Mouse (Mus musculus) kidney, adult 8-10 months (tissue): ENCODE results near the gene Fndc3b.

Experiments
- DNase-seq, 2 experiments: peaks; one replicate each; pipeline ENCODE4 v3.0.0; 2022

Gene Fndc3b

GRCm38 (mm10) chr3:27588604-27589003 lies 122.5 kb downstream of the Fndc3b start:
- DNase-seq, result no peak

DNA sequence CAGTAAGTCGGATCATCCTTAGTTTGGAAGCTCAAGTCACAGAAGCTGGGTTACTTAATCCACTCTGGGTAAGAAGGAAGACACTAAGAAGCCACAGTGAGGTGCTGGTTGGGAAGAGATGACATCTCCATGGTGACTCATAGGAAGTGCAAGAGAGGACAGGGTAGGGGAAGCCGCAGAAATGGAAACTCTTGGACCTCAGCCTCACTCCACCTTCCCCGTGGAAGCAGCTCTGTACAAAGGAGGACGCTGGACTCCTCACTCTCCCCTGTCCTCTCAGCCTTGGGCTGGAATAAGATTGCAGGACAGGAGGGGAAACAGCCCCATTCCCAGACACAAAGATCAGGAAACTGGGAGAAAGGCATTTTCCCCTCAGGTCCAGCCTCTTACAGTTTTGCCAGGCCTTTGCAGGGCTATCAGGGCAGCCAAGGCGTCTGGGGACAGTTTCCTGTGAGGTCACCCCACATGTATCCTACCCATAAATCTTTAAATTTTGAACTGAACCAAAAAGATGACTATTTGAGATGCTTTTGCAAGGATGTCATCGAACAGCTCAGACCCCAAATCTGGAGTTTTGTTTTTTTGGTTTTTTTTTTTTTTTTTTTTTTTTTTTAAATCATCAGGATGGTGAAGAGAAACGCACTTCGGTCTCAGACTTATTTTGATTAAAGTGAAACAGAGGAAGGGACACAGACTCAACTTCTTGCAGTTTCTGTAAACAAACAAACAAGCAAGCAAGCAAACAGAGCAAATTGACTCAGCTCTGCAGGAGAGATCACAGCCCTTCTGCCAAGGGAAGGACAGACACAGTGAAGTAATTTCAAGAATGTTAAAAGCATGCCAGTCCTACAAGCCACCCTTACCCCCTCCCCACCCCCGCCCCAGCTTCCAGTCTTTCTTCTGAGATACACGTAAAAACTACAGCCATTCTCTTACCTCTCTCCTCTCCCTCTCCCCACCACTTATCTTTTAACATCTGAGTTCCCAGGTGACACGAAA lies 126.2 kb downstream of the Fndc3b start:
- DNase-seq, result no peak

- no peak for DNase-seq
Observed at GRCm38 (mm10) chr3:27581931-27582840, 128.9 kb downstream of the Fndc3b start.

- DNase-seq, result no peak
Observed at GRCm38 (mm10) chr3:27580956-27581355, 130.2 kb downstream of the Fndc3b start.

GRCm38 (mm10) chr3:27579894-27580613 lies 131.1 kb downstream of the Fndc3b start:
- no peak for DNase-seq

GRCm38 (mm10) chr3:27579229-27579628 lies 131.9 kb downstream of the Fndc3b start:
- no peak for DNase-seq

DNA sequence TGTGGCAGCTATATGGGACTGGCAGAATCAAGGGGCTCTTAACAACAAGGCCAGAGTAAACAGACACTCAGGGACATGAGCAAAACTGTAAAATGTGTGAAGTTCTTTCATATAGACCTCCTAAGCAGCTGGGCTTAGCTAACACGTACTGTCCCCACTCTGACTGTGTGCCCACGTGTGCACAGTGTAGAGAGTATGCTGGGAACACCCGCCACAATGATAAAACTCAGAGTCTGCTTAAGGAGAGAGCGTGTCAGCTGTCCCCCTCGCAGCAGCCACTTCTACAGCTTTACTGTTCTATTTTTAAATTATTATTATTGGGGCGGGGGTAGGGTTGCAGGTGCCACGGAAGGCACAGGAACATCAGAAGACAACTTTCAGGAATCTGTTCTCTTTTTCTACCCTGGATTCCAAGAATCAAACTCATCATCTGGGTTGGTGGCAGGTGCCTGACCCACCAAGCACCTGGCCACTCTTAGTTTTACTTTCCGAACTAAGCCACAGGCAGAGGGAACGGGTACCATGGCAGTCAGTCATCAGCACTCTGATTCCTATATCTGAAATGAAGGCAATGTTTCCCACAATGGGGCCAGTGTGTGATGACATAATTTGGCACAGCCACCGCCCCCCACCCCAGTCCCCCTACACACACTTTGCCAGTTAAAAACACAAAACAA lies 133.6 kb downstream of the Fndc3b start:
- no peak for DNase-seq

DNA sequence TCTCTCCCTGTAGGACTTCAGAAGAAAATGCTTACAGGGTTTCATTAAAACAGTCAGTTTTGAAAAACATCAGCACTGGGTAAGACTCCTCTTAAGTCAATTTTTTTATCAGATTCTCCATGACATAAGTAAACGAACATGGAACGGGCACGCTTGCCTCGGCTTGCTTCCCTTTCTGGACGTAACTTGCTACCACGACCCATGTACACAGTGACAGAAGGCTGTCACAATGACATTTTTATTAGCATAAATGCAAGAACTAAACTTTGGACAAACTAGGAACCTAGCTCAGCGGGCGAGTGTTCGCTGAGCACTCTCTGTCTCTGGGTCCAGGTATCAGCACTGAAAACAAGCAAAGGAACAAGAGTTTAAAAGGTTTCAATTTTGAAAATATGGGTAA lies 136.9 kb downstream of the Fndc3b start:
- DNase-seq, result no peak

- no peak for DNase-seq
Observed at GRCm38 (mm10) chr3:27573458-27573857, 137.6 kb downstream of the Fndc3b start.

- peak; percentile 70 to 77 for DNase-seq
Observed at GRCm38 (mm10) chr3:27572305-27572704, 138.8 kb downstream of the Fndc3b start.

DNA sequence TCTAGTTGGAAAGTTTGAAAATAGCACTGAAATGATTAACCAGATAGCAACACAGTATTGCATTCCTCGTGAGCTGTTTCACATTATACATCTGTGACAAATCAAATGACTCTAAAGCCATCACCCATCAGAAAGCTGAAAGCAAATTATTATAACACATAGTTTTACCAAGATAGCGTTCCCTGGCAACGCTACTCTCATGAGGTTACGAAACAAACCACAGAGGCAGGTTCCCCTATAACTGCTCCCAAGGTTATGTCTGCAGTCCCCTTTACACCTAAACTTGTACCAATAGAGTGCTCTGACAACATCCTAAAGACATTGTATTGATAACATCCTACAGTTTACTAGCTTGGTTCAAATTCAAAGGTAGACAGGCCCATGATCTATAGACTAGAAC lies 145.8 kb downstream of the Fndc3b start:
- DNase-seq, result no peak

- no peak for DNase-seq
Observed at GRCm38 (mm10) chr3:27563047-27563624, 148.0 kb downstream of the Fndc3b start.

DNA sequence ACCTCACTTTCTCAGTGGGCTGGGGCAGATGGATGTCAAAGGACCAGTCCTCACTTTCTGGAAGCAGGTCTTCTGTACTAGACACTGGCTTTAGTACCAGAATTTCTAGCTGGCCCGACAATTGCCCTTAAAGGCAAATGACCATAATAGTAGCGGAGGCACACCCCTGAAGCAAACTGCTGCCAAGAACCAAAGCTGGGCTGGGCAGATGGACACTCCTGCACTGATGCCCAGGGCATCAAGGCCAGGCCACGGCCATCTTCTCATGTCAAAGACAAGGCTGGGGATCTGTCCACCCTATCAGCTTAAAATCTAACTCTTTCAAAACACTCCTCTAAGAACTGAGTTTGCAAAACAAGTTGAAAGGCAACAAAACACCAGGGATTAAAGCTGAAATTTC lies 148.6 kb downstream of the Fndc3b start:
- no peak for DNase-seq

DNA sequence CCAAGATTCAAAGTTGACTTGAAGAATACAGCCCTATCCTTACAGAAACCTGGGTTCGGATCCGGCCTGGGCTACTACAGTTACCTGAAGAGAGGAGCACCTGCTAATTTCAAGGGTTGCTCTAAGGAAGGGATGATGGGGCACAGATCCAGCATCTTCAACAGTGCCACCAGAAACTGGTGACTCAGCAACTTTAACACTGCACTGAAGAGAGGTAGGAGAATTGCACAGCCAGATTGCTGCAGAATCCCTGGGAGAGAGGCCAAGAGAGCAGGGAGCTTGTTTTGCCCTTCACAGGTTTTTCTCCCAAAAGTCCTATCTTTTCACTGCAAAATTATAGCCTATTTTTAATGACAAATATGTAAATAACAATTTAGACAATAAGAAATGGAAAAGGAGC lies 149.2 kb downstream of the Fndc3b start:
- DNase-seq, result peak in 1 of 2 experiments; percentile 32

GRCm38 (mm10) chr3:27559316-27559715 lies 151.8 kb downstream of the Fndc3b start:
- DNase-seq, result no peak

GRCm38 (mm10) chr3:27557100-27558004 lies 153.8 kb downstream of the Fndc3b start:
- DNase-seq, result peak; percentile 41 to 73

DNA sequence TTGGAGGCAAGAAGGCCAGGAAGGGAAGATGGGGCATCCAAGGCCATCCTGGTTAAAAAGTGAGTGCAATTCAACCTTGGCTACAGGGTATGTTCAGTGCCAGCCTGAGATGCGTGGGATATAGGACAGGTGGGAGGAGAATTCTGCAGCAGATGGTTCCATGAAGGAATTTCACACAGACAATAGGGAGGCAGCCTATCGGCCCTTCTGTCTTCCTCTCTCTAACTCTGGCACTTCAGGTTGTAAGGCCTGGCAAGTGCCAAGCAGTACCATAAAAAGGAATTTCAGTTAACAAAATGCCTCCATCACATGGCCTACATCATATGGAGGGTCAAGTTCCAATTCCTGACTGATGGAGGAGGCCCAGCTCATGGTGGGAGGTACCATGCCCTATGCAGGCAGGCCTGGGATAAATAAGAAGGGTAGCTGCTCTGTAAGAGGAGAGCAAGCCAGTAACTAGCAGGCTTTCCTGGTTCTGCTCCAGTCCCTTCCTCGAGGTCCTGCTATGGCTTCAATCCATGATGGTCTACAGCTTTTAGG lies 155.6 kb downstream of the Fndc3b start:
- no peak for DNase-seq

- DNase-seq, result no peak
Observed at GRCm38 (mm10) chr3:27554325-27554724, 156.8 kb downstream of the Fndc3b start.

GRCm38 (mm10) chr3:27553781-27554180 lies 157.3 kb downstream of the Fndc3b start:
- peak; percentile 57 to 61 for DNase-seq

DNA sequence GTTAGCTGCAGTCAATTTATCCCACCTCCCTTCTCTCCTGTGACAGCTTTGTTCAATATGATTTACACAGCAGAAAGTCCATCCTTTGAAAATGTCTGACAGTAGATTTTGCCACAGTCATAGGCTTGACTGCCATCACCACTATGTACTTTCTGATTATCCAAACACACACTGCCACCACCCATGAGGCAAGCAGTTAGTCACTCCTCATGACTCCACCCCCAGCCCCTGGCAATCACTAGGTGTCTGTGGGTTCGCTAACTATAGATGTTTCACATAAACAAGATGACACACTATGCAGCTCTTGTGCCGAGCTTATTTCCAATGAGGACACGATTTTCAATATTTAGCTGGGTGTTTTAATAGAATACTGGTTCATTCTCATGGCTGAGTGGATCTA lies 160.1 kb downstream of the Fndc3b start:
- DNase-seq, result no peak
